Mouse (Mus musculus): ENCODE measurements around the gene Pip5kl1.

- TF ChIP-seq POLR2A (IDR thresholded peaks at IDR 0.05; ENCODE audit: insufficient read depth, low read depth, low read length), result no peak
- TF ChIP-seq EP300 (IDR thresholded peaks at IDR 0.05; ENCODE audit: insufficient read depth, low read depth, low read length), result no peak
These were observed 24.8 kb upstream of the Pip5kl1 start for GRCm38 (mm10) chr2:32549764-32550163.

Measured in heart, adult 2 months (tissue).